Mouse (Mus musculus) kidney, embryonic 16.5 days (tissue): ENCODE measurements around the gene Rbbp4. TPM values are rescaled to one million over a fixed set of nuclear protein-coding genes. Genes with fewer than 3 reads are reported as not detected.
"Not testable (repeated sequence)": the region's sequence is repeated elsewhere in the genome, so short reads cannot be mapped to it uniquely, and the experiment has no call there.

Experiments used
- ATAC-seq: fragments of 200-750 bp; cut with Nextera tagmentation; 2 replicates; pipeline ENCODE4 v1.8.0; 2017; ENCODE audit warnings: moderate TSS enrichment; ENCODE audit not compliant: low FRiP score, low TSS enrichment
- H3K27ac ChIP-seq: fragments of 300-500 bp; sonication (generic); 2 replicates; pipeline ENCODE4 v1.5.1; 2014; ENCODE audit warnings: low read length
- H3K27me3 ChIP-seq: fragments of 300-500 bp; sonication (generic); 2 replicates; pipeline ENCODE4 v1.6.1; 2014; ENCODE audit warnings: low read length, control low read depth, mixed read lengths; ENCODE audit not compliant: insufficient read depth
- H3K36me3 ChIP-seq: fragments of 300-500 bp; sonication (generic); 2 replicates; pipeline ENCODE4 v1.6.1; 2014; ENCODE audit warnings: low read length, control low read depth, mixed read lengths; ENCODE audit not compliant: insufficient read depth
- H3K4me1 ChIP-seq: fragments of 300-500 bp; sonication (generic); 2 replicates; pipeline ENCODE4 v1.6.1; 2014; ENCODE audit warnings: low read length, control low read depth, mixed read lengths; ENCODE audit not compliant: insufficient read depth
- H3K4me2 ChIP-seq: fragments of 300-500 bp; sonication (generic); replicated peaks from 2 replicates; pipeline ENCODE4 v1.6.1; 2014; ENCODE audit warnings: low read depth, low read length
- H3K4me3 ChIP-seq: fragments of 300-500 bp; sonication (generic); 2 replicates; pipeline ENCODE4 v1.5.1; 2014; ENCODE audit warnings: mild to moderate bottlenecking, low read length
- H3K9ac ChIP-seq: fragments of 300-500 bp; sonication (generic); replicated peaks from 2 replicates; pipeline ENCODE4 v1.6.1; 2014; ENCODE audit warnings: low read length
- H3K9me3 ChIP-seq: fragments of 300-500 bp; sonication (generic); 2 replicates; pipeline ENCODE4 v1.6.1; 2016; ENCODE audit warnings: low read length, control low read depth
- WGBS: fragments of 180-500 bp; shearing (Covaris S2); extraction: QIAGEN DNeasy Blood & Tissue Kit; methylation state at CpG from one replicate; pipeline ENCODE4 v1.1.7; 2014; 5-methylcytosine and 5-hydroxymethylcytosine counted together
- polyA plus RNA-seq: library from polyadenylated mRNA; unstranded; fragments of >200 nt; fragmentation: Nextera tagmentation; extraction: Ambion mirVana; gene quantifications from 2 replicates; pipeline ENCODE4 v1.2.1, GENCODE M21; 2015

Rbbp4 gene
- polyA plus RNA-seq, 1 experiment from 2014 or later, result 383 TPM

DNA sequence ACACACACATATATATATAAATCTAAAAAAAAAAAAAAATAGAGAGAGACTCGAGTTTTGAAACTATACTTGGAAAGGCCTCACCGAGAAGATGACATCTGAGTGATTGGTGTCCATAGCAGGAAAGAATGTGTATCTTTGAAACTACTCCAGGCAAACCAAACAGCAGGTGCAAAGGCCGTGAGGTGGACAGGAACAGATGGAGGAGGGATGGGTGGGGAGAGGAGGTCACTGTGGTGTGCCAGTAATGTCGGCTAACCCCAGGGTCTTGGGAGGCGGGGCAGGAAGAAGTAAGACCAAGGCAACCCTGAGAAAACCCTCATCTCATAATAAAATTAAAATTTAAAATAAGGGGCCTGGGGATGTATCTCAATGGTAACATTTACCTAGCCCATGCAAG, 40.7 kb upstream of the Rbbp4 start:
- Histone ChIP-seq H3K27me3 (peaks cover 3% of the 10 kb centered on the region; the same call in 1 of the 2 replicates), H3K4me3 (no peak overlapping the region), H3K4me2 (no peak overlapping the region), H3K9ac (no peak overlapping the region), H3K9me3 (no peaks in the 10 kb centered on the region), H3K36me3 (no peaks in the 10 kb centered on the region), H3K4me1 (peaks cover 21% of the 10 kb centered on the region), H3K27ac (no peak overlapping the region)
- ATAC-seq, result no peak
- WGBS, result 71% methylated on average over 5 of the region's 5 CpGs

DNA sequence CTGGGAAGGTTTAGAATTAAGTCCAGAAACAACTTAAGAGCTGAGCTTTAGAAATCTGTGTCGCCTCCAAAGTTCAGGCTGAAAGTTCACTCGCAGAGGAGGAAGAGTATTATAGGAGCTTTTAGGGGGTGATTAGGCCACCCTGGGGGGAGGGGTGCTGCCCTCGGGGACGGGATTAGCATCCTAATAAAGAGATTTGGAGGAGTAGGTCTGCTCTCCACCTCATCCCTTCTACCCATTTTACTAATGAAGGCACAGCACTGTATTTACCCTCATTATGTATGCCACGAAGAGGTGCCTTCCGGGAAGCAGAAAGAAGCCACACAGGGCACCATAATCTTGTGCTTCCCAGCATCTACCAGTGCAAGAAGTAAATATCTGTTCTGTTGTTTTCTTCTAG, 39.8 kb upstream of the Rbbp4 start:
- H3K27ac ChIP-seq, result no peak overlapping the region
- no peaks in the 10 kb centered on the region for H3K9me3 ChIP-seq
- peaks cover 3% of the 10 kb centered on the region; the same call in 1 of the 2 replicates for H3K27me3 ChIP-seq
- H3K4me2 ChIP-seq, result no peak overlapping the region
- no peak overlapping the region for H3K9ac ChIP-seq
- ATAC-seq, result no peak
- no peaks in the 10 kb centered on the region for H3K36me3 ChIP-seq
- 39% methylated on average over 6 of the region's 6 CpGs for WGBS
- H3K4me3 ChIP-seq, result no peak overlapping the region
- H3K4me1 ChIP-seq, result peaks cover 21% of the 10 kb centered on the region

DNA sequence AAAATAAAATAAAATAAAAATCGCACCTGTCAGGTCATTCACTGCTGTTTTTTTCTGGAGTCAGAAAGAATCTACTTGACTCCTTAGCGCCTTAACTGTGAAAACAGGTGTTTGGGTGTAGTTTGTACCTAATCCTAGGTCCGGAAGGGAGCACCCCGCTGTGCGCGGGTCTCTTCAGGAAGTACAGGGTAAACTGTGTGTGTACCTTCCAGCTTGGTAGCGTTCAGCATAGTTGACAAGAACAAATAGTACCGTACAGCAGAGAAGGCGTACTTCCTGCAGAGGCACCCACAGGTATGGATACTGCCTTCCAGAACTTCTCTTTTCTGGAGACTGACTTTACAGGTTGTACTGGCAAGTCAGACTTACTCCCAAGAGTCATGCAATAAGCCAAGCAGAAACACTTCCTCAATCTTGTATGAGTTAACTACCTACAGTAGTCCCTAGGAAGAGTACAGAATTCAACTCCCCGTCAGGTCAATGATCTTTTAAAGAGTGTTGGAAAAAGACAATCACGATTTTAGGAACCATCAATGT, 39.1 kb upstream of the Rbbp4 start:
- H3K9me3 ChIP-seq, result no peaks in the 10 kb centered on the region
- H3K27me3 ChIP-seq, result no peaks in the 10 kb centered on the region
- H3K36me3 ChIP-seq, result no peaks in the 10 kb centered on the region
- H3K9ac ChIP-seq, result no peak overlapping the region
- ATAC-seq, result no peak
- WGBS, result 65% methylated on average over 11 of the region's 11 CpGs
- no peak overlapping the region for H3K4me2 ChIP-seq
- no peak overlapping the region for H3K4me3 ChIP-seq
- peaks cover 21% of the 10 kb centered on the region for H3K4me1 ChIP-seq
- no peak overlapping the region for H3K27ac ChIP-seq

DNA sequence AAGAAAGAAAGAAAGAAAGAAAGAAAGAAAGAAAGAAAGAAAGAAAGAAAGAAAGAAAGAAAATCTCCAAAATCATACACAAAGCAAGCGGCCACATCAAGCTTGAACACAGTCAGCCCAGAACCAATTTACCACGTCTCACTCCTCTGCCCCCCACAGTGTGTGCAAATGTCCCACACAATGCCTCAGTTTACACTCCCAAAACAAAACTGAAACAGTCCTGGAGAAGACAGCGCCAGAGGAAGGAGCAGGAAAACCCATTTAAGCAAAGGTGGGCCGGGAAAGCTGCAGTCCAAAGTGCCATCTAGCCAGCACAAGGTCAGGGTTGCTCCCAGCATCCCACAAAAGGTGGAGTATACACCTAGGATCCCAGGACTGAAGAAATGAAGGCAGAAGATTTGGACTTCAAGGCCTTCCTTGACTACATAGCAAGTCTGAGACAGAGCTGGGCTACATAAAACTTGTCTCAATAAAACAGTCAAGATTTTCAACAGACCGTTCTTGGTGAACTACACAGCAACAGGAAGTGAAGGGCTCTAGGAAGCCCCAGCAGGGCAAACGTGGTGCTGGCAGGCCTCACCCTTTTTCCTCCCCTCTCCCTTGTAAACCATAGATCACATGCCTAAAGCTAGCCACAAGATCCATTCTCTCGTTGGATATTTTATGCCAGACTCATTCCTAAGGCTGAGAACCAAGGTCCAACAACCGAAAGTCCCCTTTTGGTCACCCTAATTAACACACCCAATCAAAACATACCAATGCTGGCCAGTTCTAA, 38.2 kb upstream of the Rbbp4 start:
- WGBS, result 43% methylated on average over 8 of the region's 8 CpGs
- no peak overlapping the region; the same call in 1 of the 2 replicates for H3K27ac ChIP-seq

GRCm38 (mm10) chr4:129371391-129371790, 36.2 kb upstream of the Rbbp4 start:
- Histone ChIP-seq H3K27ac (no peak overlapping the region), H3K9me3 (no peaks in the 10 kb centered on the region)
- 96% methylated on average over 3 of the region's 3 CpGs for WGBS

More for the DNA sequence above, 38.2 kb upstream of the Rbbp4 start:
- ATAC-seq, result no peak
- no peak overlapping the region for H3K9ac ChIP-seq
- H3K9me3 ChIP-seq, result no peaks in the 10 kb centered on the region
- H3K4me3 ChIP-seq, result no peak overlapping the region
- no peaks in the 10 kb centered on the region for H3K36me3 ChIP-seq
- H3K4me2 ChIP-seq, result no peak overlapping the region
- peaks cover 21% of the 10 kb centered on the region for H3K4me1 ChIP-seq
- H3K27me3 ChIP-seq, result no peaks in the 10 kb centered on the region

DNA sequence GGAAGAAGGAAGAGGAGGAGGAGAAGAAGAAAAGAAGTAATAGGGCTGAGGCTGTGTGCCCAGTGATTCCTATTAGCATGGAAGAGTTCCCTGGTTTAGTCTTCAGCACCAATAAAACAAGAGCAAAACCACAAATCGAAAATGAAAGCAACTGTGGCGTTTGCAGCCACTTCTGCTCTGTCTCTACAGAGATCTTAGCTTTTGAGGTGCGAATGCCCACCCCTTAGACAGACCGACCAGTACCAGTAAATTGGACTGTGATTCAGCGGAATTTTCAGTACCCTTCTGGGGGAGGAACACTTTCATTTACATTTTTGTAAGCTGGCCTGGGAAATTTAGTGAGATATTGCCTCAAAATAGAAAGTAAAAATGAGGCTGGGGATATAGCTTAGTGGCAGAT, 30.1 kb upstream of the Rbbp4 start:
- ATAC-seq, result no peak
- Histone ChIP-seq H3K36me3 (peaks cover 6% of the 10 kb centered on the region; the same call in 1 of the 2 replicates), H3K4me1 (no peaks in the 10 kb centered on the region), H3K4me3 (no peak overlapping the region), H3K4me2 (no peak overlapping the region), H3K27me3 (no peaks in the 10 kb centered on the region), H3K9me3 (no peaks in the 10 kb centered on the region), H3K27ac (no peak overlapping the region), H3K9ac (no peak overlapping the region)
- WGBS, result 86% methylated on average over 5 of the region's 5 CpGs

More at GRCm38 (mm10) chr4:129371391-129371790, 36.2 kb upstream of the Rbbp4 start:
- Histone ChIP-seq H3K36me3 (no peaks in the 10 kb centered on the region), H3K9ac (no peak overlapping the region), H3K4me3 (no peak overlapping the region), H3K4me1 (peaks cover 14% of the 10 kb centered on the region), H3K4me2 (no peak overlapping the region), H3K27me3 (no peaks in the 10 kb centered on the region)
- no peak for ATAC-seq

GRCm38 (mm10) chr4:129364379-129364778, 29.2 kb upstream of the Rbbp4 start:
- Histone ChIP-seq H3K4me3 (no peak overlapping the region), H3K4me2 (no peak overlapping the region), H3K36me3 (peaks cover 14% of the 10 kb centered on the region), H3K4me1 (no peaks in the 10 kb centered on the region), H3K27me3 (no peaks in the 10 kb centered on the region), H3K9ac (no peak overlapping the region), H3K27ac (no peak overlapping the region), H3K9me3 (no peaks in the 10 kb centered on the region)
- ATAC-seq, result no peak
- WGBS, result 92% methylated on average over 3 of the region's 3 CpGs

- WGBS, result 95% methylated on average over 9 of the region's 9 CpGs
- no peak overlapping the region for H3K9ac ChIP-seq
- H3K27me3 ChIP-seq, result no peaks in the 10 kb centered on the region
- no peak overlapping the region for H3K27ac ChIP-seq
- no peak overlapping the region for H3K4me3 ChIP-seq
- H3K4me2 ChIP-seq, result no peak overlapping the region
- no peaks in the 10 kb centered on the region for H3K9me3 ChIP-seq
- peaks cover 15% of the 10 kb centered on the region for H3K36me3 ChIP-seq
- H3K4me1 ChIP-seq, result no peaks in the 10 kb centered on the region
- ATAC-seq, result no peak
Measured at GRCm38 (mm10) chr4:129363463-129363862, 28.3 kb upstream of the Rbbp4 start.

- H3K36me3 ChIP-seq, result peaks cover 15% of the 10 kb centered on the region
- H3K9me3 ChIP-seq, result no peaks in the 10 kb centered on the region
- H3K4me3 ChIP-seq, result no peak overlapping the region
- H3K27me3 ChIP-seq, result no peaks in the 10 kb centered on the region
- H3K4me2 ChIP-seq, result no peak overlapping the region
- no peak for ATAC-seq
- H3K4me1 ChIP-seq, result no peaks in the 10 kb centered on the region
- 79% methylated on average over 5 of the region's 5 CpGs for WGBS
- no peak overlapping the region for H3K9ac ChIP-seq
- H3K27ac ChIP-seq, result no peak overlapping the region
Measured at GRCm38 (mm10) chr4:129362771-129363170, 27.6 kb upstream of the Rbbp4 start.

GRCm38 (mm10) chr4:129362238-129362637, 27.1 kb upstream of the Rbbp4 start:
- not testable (repeated sequence) for H3K27ac ChIP-seq, H3K4me1 ChIP-seq, H3K9ac ChIP-seq, ATAC-seq, H3K4me2 ChIP-seq, H3K9me3 ChIP-seq, H3K27me3 ChIP-seq, H3K4me3 ChIP-seq
- 91% methylated on average over 3 of the region's 3 CpGs for whole genome bisulfite sequencing
- H3K36me3 ChIP-seq, result peaks cover 18% of the 10 kb centered on the region
